Mouse (Mus musculus): ENCODE data around the gene Polr2m. TPM values are rescaled to one million over a fixed set of nuclear protein-coding genes. Genes with fewer than 3 reads are reported as not detected.

Polr2m gene
- polyA plus RNA-seq, 1 experiment from 2014 or later, result 105 TPM

GRCm38 (mm10) chr9:71475536-71475935, 10.2 kb downstream of the Polr2m start:
- no peak overlapping the region for H3K9ac ChIP-seq
- H3K27ac ChIP-seq (replicated peaks), result no peak overlapping the region
- peaks cover 13% of the 10 kb centered on the region for H3K4me1 ChIP-seq (replicated peaks)
- no peak for ATAC-seq (ENCODE audit: insufficient read depth)
- no peak overlapping the region for H3K4me3 ChIP-seq (replicated peaks)
- no peak overlapping the region for H3K4me2 ChIP-seq
- no peaks in the 10 kb centered on the region for H3K9me3 ChIP-seq (replicated peaks)
- whole genome bisulfite sequencing (ENCODE audit: insufficient replicate concordance), result 85% methylated on average over 4 of the region's 4 CpGs
- peaks cover 66% of the 10 kb centered on the region for H3K36me3 ChIP-seq (replicated peaks)
- no peaks in the 10 kb centered on the region for H3K27me3 ChIP-seq

- H3K36me3 ChIP-seq (replicated peaks), result no peaks in the 10 kb centered on the region
- H3K4me3 ChIP-seq (replicated peaks), result no peak overlapping the region
- no peak overlapping the region for H3K27ac ChIP-seq (replicated peaks)
- no peak overlapping the region for H3K9ac ChIP-seq
- H3K27me3 ChIP-seq, result no peaks in the 10 kb centered on the region
- H3K9me3 ChIP-seq (replicated peaks), result no peaks in the 10 kb centered on the region
- no peak overlapping the region for H3K4me2 ChIP-seq
- 70% methylated on average over 4 of the region's 4 CpGs for WGBS (ENCODE audit: insufficient replicate concordance)
- no peak for ATAC-seq (ENCODE audit: insufficient read depth)
- H3K4me1 ChIP-seq (replicated peaks), result no peaks in the 10 kb centered on the region
Measured at GRCm38 (mm10) chr9:71467434-71467833, 18.3 kb downstream of the Polr2m start.

GRCm38 (mm10) chr9:71466111-71466510, 19.6 kb downstream of the Polr2m start:
- no peaks in the 10 kb centered on the region for H3K36me3 ChIP-seq (replicated peaks)
- no peak for ATAC-seq (ENCODE audit: insufficient read depth)
- H3K4me1 ChIP-seq (replicated peaks), result no peaks in the 10 kb centered on the region
- H3K4me3 ChIP-seq (replicated peaks), result no peak overlapping the region
- no peak overlapping the region for H3K27ac ChIP-seq (replicated peaks)
- H3K27me3 ChIP-seq, result no peaks in the 10 kb centered on the region
- no peak overlapping the region for H3K9ac ChIP-seq
- no peaks in the 10 kb centered on the region for H3K9me3 ChIP-seq (replicated peaks)
- WGBS (ENCODE audit: insufficient replicate concordance), result 52% methylated on average over 3 of the region's 3 CpGs
- no peak overlapping the region for H3K4me2 ChIP-seq

- Histone ChIP-seq H3K4me1 (replicated peaks) (no peaks in the 10 kb centered on the region), H3K9ac (no peak overlapping the region), H3K9me3 (replicated peaks) (no peaks in the 10 kb centered on the region), H3K27ac (replicated peaks) (no peak overlapping the region), H3K36me3 (replicated peaks) (no peaks in the 10 kb centered on the region), H3K4me3 (replicated peaks) (no peak overlapping the region), H3K4me2 (no peak overlapping the region), H3K27me3 (no peaks in the 10 kb centered on the region)
- WGBS (ENCODE audit: insufficient replicate concordance), result 63% methylated on average over 13 of the region's 13 CpGs
- ATAC-seq (ENCODE audit: insufficient read depth), result no peak
Measured at GRCm38 (mm10) chr9:71463072-71463667, 22.6 kb downstream of the Polr2m start.

- H3K36me3 ChIP-seq (replicated peaks), result no peaks in the 10 kb centered on the region
- H3K4me1 ChIP-seq (replicated peaks), result no peaks in the 10 kb centered on the region
- 75% methylated on average over 4 of the region's 4 CpGs for WGBS (ENCODE audit: insufficient replicate concordance)
- H3K9ac ChIP-seq, result no peak overlapping the region
- H3K4me2 ChIP-seq, result no peak overlapping the region
- H3K27me3 ChIP-seq, result no peaks in the 10 kb centered on the region
- H3K9me3 ChIP-seq (replicated peaks), result no peaks in the 10 kb centered on the region
- ATAC-seq (ENCODE audit: insufficient read depth), result no peak
- H3K27ac ChIP-seq (replicated peaks), result no peak overlapping the region
- H3K4me3 ChIP-seq (replicated peaks), result no peak overlapping the region
Measured at GRCm38 (mm10) chr9:71456738-71457137, 29.0 kb downstream of the Polr2m start.

- Histone ChIP-seq H3K9me3 (replicated peaks) (no peaks in the 10 kb centered on the region), H3K36me3 (replicated peaks) (no peaks in the 10 kb centered on the region), H3K9ac (no peak overlapping the region), H3K4me1 (replicated peaks) (no peaks in the 10 kb centered on the region), H3K4me2 (no peak overlapping the region), H3K4me3 (replicated peaks) (no peak overlapping the region), H3K27ac (replicated peaks) (no peak overlapping the region), H3K27me3 (no peaks in the 10 kb centered on the region)
- WGBS (ENCODE audit: insufficient replicate concordance), result 46% methylated on average over 5 of the region's 5 CpGs
- no peak for ATAC-seq (ENCODE audit: insufficient read depth)
Measured at GRCm38 (mm10) chr9:71453917-71454316, 31.8 kb downstream of the Polr2m start.

GRCm38 (mm10) chr9:71453352-71453751, 32.4 kb downstream of the Polr2m start:
- Histone ChIP-seq H3K36me3 (replicated peaks) (no peaks in the 10 kb centered on the region), H3K27me3 (no peaks in the 10 kb centered on the region)
- 46% methylated on average over 5 of the region's 5 CpGs for WGBS (ENCODE audit: insufficient replicate concordance)

GRCm38 (mm10) chr9:71450626-71451025, 35.1 kb downstream of the Polr2m start:
- 74% methylated on average over 6 of the region's 6 CpGs for WGBS (ENCODE audit: insufficient replicate concordance)
- Histone ChIP-seq H3K36me3 (replicated peaks) (no peaks in the 10 kb centered on the region), H3K4me3 (replicated peaks) (no peak overlapping the region), H3K27ac (replicated peaks) (no peak overlapping the region), H3K4me2 (no peak overlapping the region), H3K4me1 (replicated peaks) (no peaks in the 10 kb centered on the region), H3K9me3 (replicated peaks) (no peaks in the 10 kb centered on the region), H3K9ac (no peak overlapping the region), H3K27me3 (no peaks in the 10 kb centered on the region)
- no peak for ATAC-seq (ENCODE audit: insufficient read depth)

More at GRCm38 (mm10) chr9:71453352-71453751, 32.4 kb downstream of the Polr2m start:
- ATAC-seq (ENCODE audit: insufficient read depth), result no peak
- Histone ChIP-seq H3K4me1 (replicated peaks) (no peaks in the 10 kb centered on the region), H3K4me3 (replicated peaks) (no peak overlapping the region), H3K27ac (replicated peaks) (no peak overlapping the region), H3K9ac (no peak overlapping the region), H3K4me2 (no peak overlapping the region), H3K9me3 (replicated peaks) (no peaks in the 10 kb centered on the region)

GRCm38 (mm10) chr9:71447573-71447972, 38.2 kb downstream of the Polr2m start:
- no peak overlapping the region for H3K4me3 ChIP-seq (replicated peaks)
- H3K27ac ChIP-seq (replicated peaks), result no peak overlapping the region
- no peak overlapping the region for H3K9ac ChIP-seq
- ATAC-seq (ENCODE audit: insufficient read depth), result no peak
- no peaks in the 10 kb centered on the region for H3K4me1 ChIP-seq (replicated peaks)
- no peaks in the 10 kb centered on the region for H3K36me3 ChIP-seq (replicated peaks)
- WGBS (ENCODE audit: insufficient replicate concordance), result 31% methylated on average over 4 of the region's 4 CpGs
- no peak overlapping the region for H3K4me2 ChIP-seq
- H3K9me3 ChIP-seq (replicated peaks), result no peaks in the 10 kb centered on the region
- H3K27me3 ChIP-seq, result no peaks in the 10 kb centered on the region

- no peak for ATAC-seq (ENCODE audit: insufficient read depth)
- no peak overlapping the region for H3K9ac ChIP-seq
- H3K9me3 ChIP-seq (replicated peaks), result no peaks in the 10 kb centered on the region
- WGBS (ENCODE audit: insufficient replicate concordance), result 70% methylated on average over 2 of the region's 2 CpGs
- no peaks in the 10 kb centered on the region for H3K36me3 ChIP-seq (replicated peaks)
- no peak overlapping the region for H3K4me3 ChIP-seq (replicated peaks)
- H3K4me2 ChIP-seq, result no peak overlapping the region
- no peaks in the 10 kb centered on the region for H3K27me3 ChIP-seq
- H3K4me1 ChIP-seq (replicated peaks), result no peaks in the 10 kb centered on the region
- H3K27ac ChIP-seq (replicated peaks), result no peak overlapping the region
Measured at GRCm38 (mm10) chr9:71445308-71445707, 40.4 kb downstream of the Polr2m start.

- ATAC-seq (ENCODE audit: insufficient read depth), result no peak
- WGBS (ENCODE audit: insufficient replicate concordance), result 55% methylated on average over 2 of the region's 2 CpGs
- Histone ChIP-seq H3K4me3 (replicated peaks) (no peak overlapping the region), H3K4me2 (no peak overlapping the region), H3K9ac (no peak overlapping the region), H3K27ac (replicated peaks) (no peak overlapping the region), H3K27me3 (no peaks in the 10 kb centered on the region), H3K36me3 (replicated peaks) (no peaks in the 10 kb centered on the region), H3K4me1 (replicated peaks) (no peaks in the 10 kb centered on the region), H3K9me3 (replicated peaks) (no peaks in the 10 kb centered on the region)
Measured at GRCm38 (mm10) chr9:71438146-71438545, 47.6 kb downstream of the Polr2m start.

Measured in liver, embryonic 15.5 days (tissue).